Mouse (Mus musculus) midbrain, embryonic 10.5 days (tissue): ENCODE data around the gene Acsl5. TPM values are rescaled to one million over a fixed set of nuclear protein-coding genes. Genes with fewer than 3 reads are reported as not detected.
A peak's percentile ranks its signal among the peaks of the same experiment; 100 is the strongest.

Source experiments
- DNase-seq: peaks from one replicate; pipeline ENCODE4 v3.0.0-alpha.2; 2017; ENCODE audit warnings: low spot score
- H3K27ac ChIP-seq: fragments of 300-500 bp; sonication (generic); replicated peaks from 2 replicates; pipeline ENCODE4 v1.5.1; 2016; ENCODE audit warnings: mild to moderate bottlenecking
- H3K27me3 ChIP-seq: fragments of 300-500 bp; sonication (generic); 2 replicates; pipeline ENCODE4 v1.6.1; 2016; ENCODE audit warnings: low read depth, mild to moderate bottlenecking; ENCODE audit not compliant: poor library complexity, severe bottlenecking
- H3K36me3 ChIP-seq: fragments of 300-500 bp; sonication (generic); 2 replicates; pipeline ENCODE4 v1.6.1; 2016; ENCODE audit warnings: mild to moderate bottlenecking, moderate library complexity
- H3K4me1 ChIP-seq: fragments of 300-500 bp; sonication (generic); 2 replicates; pipeline ENCODE4 v1.6.1; 2016
- H3K4me3 ChIP-seq: fragments of 300-500 bp; sonication (generic); 2 replicates; pipeline ENCODE4 v1.5.1; 2016; ENCODE audit warnings: mild to moderate bottlenecking, moderate library complexity
- H3K9me3 ChIP-seq: fragments of 300-500 bp; sonication (generic); replicated peaks from 2 replicates; pipeline ENCODE4 v1.6.1; 2016; ENCODE audit warnings: mild to moderate bottlenecking
- WGBS: fragments of 180-500 bp; shearing (Covaris S2); methylation state at CpG from one replicate; pipeline ENCODE4 v1.1.7; 2016; 5-methylcytosine and 5-hydroxymethylcytosine counted together
- polyA plus RNA-seq: library from polyadenylated mRNA; unstranded; fragments of >200 nt; fragmentation: Nextera tagmentation; extraction: Ambion mirVana; gene quantifications from 2 replicates; pipeline ENCODE4 v1.2.1, GENCODE M21; 2016

Gene Acsl5
- polyA plus RNA-seq, 1 experiment from 2014 or later, result 18.5 TPM

DNA sequence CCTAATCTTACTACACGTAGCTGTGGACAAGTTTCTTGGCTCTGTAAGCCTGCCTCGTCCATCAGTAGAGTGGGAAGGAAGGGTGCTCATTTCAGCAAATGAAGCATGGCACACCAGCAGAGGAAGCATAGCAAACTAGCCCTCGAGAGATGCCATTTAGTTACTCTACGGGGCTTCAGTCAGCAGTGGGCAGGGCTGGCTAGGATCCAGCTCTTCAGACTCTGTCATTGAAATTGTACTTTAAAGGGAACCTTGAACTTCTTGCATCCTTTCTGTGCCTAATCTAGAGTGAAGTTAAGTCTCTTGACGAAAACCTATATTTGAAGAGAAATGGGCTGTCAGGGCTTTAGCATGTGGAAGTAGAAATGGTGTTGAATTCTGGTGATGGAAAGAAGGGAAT lies 67.8 kb downstream of the Acsl5 start:
- 86% methylated on average over 5 of the region's 5 CpGs for WGBS
- peaks cover 21% of the 10 kb centered on the region for H3K36me3 ChIP-seq

DNA sequence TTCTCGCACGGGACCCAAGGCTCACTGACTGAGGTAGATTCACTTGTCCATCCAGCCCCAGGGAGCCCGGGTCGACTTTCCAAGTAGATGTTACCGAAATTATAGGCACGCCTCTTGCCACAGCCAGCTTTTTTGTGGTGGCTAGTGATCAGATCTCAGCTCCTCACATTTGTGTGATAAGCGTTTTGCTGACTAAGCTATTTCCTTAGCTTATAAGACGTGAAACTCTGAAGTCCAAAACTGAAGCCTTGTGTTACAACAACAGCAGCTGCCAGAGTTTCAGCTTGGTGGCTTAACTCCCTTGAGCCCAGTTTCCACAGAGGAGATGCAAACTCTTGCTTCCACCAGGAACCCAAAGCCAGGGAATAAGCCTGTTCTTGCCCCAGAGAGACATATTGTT lies 70.9 kb downstream of the Acsl5 start:
- peaks cover 22% of the 10 kb centered on the region for H3K36me3 ChIP-seq
- H3K27me3 ChIP-seq, result no peaks in the 10 kb centered on the region
- no peak overlapping the region for H3K4me3 ChIP-seq
- H3K4me1 ChIP-seq, result peaks cover 3% of the 10 kb centered on the region
- 96% methylated on average over 8 of the region's 8 CpGs for WGBS
- no peaks in the 10 kb centered on the region for H3K9me3 ChIP-seq
- no peak for DNase-seq
- H3K27ac ChIP-seq, result no peak overlapping the region

More for the DNA sequence above, 67.8 kb downstream of the Acsl5 start:
- Histone ChIP-seq H3K27me3 (no peaks in the 10 kb centered on the region), H3K9me3 (no peaks in the 10 kb centered on the region), H3K4me3 (no peak overlapping the region), H3K27ac (no peak overlapping the region), H3K4me1 (peaks cover 25% of the 10 kb centered on the region)
- DNase-seq, result no peak

DNA sequence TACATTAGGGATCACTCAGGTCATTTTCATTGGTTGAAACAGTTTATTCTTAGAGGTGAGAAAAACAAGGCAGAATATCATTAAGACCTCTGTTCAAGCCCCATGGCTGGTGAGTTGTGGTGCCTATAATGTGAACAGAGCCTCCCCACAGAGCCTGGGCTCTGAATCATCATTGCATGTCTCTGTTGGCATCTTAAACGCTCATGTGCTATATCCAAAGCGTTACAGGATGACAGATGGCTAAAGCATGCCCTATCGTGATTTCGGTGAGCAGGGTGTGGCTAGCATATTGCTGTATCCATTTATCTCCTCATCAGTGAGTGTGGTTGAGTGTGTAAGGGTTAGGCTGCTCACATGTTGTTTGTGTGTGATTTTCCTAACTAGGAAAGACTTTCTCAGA lies 75.8 kb downstream of the Acsl5 start:
- 94% methylated on average over 4 of the region's 4 CpGs for WGBS
- no peak overlapping the region for H3K4me3 ChIP-seq
- no peak for DNase-seq
- no peak overlapping the region for H3K27ac ChIP-seq
- H3K4me1 ChIP-seq, result no peaks in the 10 kb centered on the region
- no peaks in the 10 kb centered on the region for H3K9me3 ChIP-seq
- no peaks in the 10 kb centered on the region for H3K27me3 ChIP-seq
- peaks cover 55% of the 10 kb centered on the region for H3K36me3 ChIP-seq

DNA sequence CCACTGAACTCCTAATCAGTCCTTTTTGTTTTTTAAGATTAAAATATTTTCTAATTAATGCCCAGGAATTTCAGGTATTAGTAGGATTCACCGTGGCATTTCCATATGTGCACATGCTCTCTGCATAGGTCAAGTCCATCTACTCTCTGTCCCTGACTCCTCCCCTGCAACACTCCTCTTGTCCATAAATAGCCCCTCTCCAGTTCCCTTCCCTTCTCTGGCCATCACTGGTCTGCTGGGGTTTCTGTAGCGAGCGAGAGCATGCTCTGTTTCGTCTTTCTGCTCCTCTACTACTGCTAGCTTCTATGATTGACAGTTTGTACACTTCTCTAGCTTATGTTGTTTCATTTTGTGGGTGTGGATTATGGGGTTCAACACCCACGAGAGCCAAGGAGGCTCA lies 80.0 kb downstream of the Acsl5 start:
- 0 out of 2 replicates have a peak, but pooled peaks cover 4% of the 10 kb centered on the region for H3K4me1 ChIP-seq
- no peaks in the 10 kb centered on the region for H3K27me3 ChIP-seq
- no peak overlapping the region for H3K4me3 ChIP-seq
- H3K27ac ChIP-seq, result no peak overlapping the region
- peaks cover 37% of the 10 kb centered on the region for H3K36me3 ChIP-seq
- DNase-seq, result no peak
- WGBS, result 90% methylated on average over 5 of the region's 5 CpGs
- no peaks in the 10 kb centered on the region for H3K9me3 ChIP-seq

DNA sequence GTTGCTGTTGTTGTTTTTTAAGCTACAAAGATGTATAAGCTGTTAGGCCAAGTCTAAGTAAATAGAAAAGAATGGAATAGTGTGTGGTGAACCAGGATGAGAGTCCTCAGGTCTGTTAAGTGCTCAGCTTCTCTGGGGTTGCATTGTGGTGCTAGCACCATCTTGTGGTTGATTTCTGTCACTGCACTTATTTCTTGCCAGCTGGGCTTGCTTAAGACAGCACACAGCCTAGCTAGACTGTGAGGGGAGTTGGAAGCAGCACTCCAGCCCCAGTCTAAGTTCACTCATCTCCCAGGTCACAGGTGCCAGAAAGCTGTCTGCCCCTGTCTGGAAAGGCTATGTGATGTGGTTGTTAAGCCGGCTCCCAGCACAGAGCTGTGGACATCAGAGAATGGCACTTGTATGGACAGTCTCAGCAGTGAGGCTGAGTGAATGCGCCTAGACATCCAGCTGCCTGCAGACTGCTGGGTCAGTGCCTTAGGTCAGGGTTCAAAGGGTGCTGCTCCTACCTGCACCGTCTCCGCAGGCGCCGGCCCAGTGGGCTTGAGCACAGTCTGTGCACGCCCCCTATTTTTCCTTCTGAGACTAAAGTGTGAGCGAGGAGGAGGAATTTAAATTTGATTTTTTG lies 81.0 kb downstream of the Acsl5 start:
- peaks cover 37% of the 10 kb centered on the region for H3K36me3 ChIP-seq
- H3K9me3 ChIP-seq, result no peaks in the 10 kb centered on the region
- peak; percentile 62 for DNase-seq
- H3K27me3 ChIP-seq, result no peaks in the 10 kb centered on the region
- H3K4me1 ChIP-seq, result 0 out of 2 replicates have a peak, but pooled peaks cover 7% of the 10 kb centered on the region
- WGBS, result 95% methylated on average over 8 of the region's 8 CpGs
- no peak overlapping the region for H3K27ac ChIP-seq
- H3K4me3 ChIP-seq, result no peak overlapping the region

DNA sequence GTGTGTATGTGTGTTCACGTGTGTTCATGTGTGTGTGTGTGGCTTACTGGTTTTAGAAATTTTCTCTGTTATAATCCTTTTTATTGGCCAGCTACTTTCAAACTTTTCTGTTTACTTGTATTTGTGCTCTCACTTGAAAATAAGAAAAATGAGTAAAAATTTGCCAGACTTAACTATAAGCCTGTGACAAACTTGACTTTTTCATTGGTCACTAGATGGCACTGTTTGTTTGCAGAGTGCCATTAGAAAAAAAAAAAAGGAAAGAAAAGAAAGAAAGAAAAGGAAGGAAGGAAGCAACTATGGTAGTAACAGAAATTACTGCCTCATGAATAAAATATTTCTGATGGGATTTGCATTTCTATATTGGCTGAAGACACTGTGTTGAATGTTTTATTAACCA lies 84.1 kb downstream of the Acsl5 start:
- H3K9me3 ChIP-seq, result no peaks in the 10 kb centered on the region

DNA sequence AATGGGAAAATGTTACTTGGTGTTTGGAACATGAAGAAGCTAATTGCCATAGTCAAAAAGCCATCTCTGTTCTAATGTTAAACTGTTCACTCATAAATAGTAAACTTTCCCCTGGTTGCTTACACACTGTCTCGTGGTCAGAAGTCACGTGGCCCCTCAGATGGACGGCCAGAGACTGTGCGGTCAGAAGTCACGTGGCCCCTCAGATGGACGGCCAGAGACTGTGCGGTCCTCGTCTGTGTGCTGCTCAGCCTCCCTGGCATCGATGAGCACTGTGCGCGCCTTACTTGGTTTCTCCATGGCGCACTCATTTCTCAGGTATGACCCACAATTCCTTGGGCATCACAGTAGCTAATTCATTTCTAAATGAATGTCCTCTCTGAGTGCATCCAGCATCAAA lies 84.7 kb downstream of the Acsl5 start:
- Histone ChIP-seq H3K4me3 (no peak overlapping the region), H3K4me1 (0 out of 2 replicates have a peak, but pooled peaks cover 7% of the 10 kb centered on the region), H3K9me3 (no peaks in the 10 kb centered on the region), H3K36me3 (peaks cover 4% of the 10 kb centered on the region; the same call in 1 of the 2 replicates), H3K27me3 (no peaks in the 10 kb centered on the region), H3K27ac (no peak overlapping the region)
- 93% methylated on average over 12 of the region's 12 CpGs for WGBS
- no peak for DNase-seq

More for the DNA sequence above, 84.1 kb downstream of the Acsl5 start:
- Histone ChIP-seq H3K27me3 (no peaks in the 10 kb centered on the region), H3K4me3 (no peak overlapping the region), H3K36me3 (peaks cover 9% of the 10 kb centered on the region), H3K27ac (no peak overlapping the region), H3K4me1 (0 out of 2 replicates have a peak, but pooled peaks cover 7% of the 10 kb centered on the region)
- no peak for DNase-seq
- WGBS, result 92% methylated on average over 1 of the region's 1 CpGs

DNA sequence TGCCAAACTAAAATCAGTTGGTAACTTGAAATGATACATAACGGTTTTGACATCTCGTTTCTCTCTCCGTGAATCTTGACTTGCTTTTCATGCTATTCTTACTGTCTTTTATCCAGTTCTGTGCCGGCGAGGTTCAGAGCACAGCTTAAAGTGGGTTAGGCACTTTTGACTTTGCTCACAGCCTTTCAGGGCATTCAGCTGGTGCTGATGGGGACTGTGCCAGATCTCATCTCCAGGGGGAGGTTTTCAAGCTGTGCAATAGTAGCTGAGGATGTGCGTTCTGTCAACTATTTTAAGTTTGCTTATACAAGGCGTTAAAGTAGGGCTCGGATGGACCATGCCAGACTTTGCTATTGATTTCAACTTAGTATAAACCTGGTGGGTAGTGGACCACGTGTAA lies 85.3 kb downstream of the Acsl5 start:
- Histone ChIP-seq H3K4me1 (0 out of 2 replicates have a peak, but pooled peaks cover 7% of the 10 kb centered on the region), H3K27me3 (no peaks in the 10 kb centered on the region), H3K9me3 (no peaks in the 10 kb centered on the region), H3K36me3 (no peaks in the 10 kb centered on the region), H3K27ac (no peak overlapping the region), H3K4me3 (no peak overlapping the region)
- 82% methylated on average over 9 of the region's 9 CpGs for WGBS
- DNase-seq, result no peak

DNA sequence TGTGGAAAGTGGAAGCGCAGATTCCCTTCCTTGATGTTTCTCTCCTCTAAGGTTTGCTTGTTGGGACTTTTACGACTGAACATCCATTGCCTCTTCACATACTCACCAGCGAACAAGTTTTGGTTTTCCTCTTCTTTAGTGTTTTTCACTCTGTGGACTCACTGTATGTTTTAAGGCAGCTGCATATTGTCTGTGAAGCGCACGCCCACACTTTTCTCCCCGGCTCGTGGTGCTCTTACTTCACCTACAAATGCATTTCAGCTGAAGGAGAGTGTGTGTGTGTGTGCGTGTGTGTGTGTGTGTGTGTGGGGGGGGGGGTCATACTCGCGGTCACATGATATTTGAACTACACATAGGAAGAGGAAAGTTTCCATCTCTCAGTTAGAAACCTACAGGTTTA lies 85.9 kb downstream of the Acsl5 start:
- Histone ChIP-seq H3K9me3 (no peaks in the 10 kb centered on the region), H3K36me3 (peaks cover 3% of the 10 kb centered on the region; the same call in 1 of the 2 replicates), H3K4me3 (no peak overlapping the region), H3K27ac (no peak overlapping the region), H3K27me3 (no peaks in the 10 kb centered on the region), H3K4me1 (0 out of 2 replicates have a peak, but pooled peaks cover 7% of the 10 kb centered on the region)
- DNase-seq, result no peak
- 96% methylated on average over 10 of the region's 10 CpGs for WGBS

DNA sequence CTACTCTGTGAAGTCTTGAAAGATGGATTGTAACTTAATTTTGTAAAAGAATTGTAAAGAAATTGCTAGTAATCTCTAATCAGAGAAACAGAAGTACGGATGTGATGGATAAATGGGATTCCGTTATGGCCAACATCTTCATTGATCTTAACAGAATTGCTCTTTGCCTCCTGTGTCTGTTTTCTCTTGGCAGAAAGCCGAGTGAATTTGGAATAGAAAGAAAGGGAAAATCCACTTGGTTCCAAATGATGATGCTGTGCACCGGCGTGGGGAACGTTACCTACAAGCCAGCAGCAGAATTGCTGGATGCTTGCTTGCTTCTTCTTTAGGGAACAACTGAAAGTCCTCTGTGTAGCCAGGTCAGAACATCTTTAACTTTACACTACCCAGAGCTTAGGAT lies 88.8 kb downstream of the Acsl5 start:
- Histone ChIP-seq H3K36me3 (peaks cover 5% of the 10 kb centered on the region; the same call in 1 of the 2 replicates), H3K4me1 (0 out of 2 replicates have a peak, but pooled peaks cover 7% of the 10 kb centered on the region), H3K9me3 (no peaks in the 10 kb centered on the region), H3K27me3 (no peaks in the 10 kb centered on the region), H3K4me3 (no peak overlapping the region), H3K27ac (no peak overlapping the region)
- DNase-seq, result no peak
- WGBS, result 92% methylated on average over 6 of the region's 6 CpGs

DNA sequence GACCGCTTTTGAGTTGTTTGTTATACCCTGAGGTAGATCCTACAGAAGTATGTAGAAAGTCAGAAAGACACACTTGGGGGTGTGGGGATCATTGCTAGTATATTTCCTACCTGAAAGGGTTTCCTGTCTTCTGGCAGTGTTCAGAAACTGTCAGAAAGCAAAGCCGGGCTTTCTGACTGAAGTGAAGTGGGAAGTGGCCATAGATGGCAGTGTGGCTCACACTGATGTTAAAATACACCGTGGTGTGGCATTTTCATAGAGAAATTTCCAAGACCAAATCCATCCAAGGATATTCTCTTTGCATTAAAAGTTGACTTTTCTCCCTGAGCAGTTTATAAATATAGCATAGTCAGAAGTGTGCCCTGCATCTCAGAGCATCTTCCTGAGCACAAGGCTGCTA lies 89.6 kb downstream of the Acsl5 start:
- Histone ChIP-seq H3K4me3 (no peak overlapping the region), H3K27me3 (no peaks in the 10 kb centered on the region), H3K4me1 (0 out of 2 replicates have a peak, but pooled peaks cover 6% of the 10 kb centered on the region), H3K27ac (no peak overlapping the region), H3K36me3 (peaks cover 5% of the 10 kb centered on the region; the same call in 1 of the 2 replicates), H3K9me3 (no peaks in the 10 kb centered on the region)
- 81% methylated on average over 3 of the region's 3 CpGs for WGBS
- no peak for DNase-seq

DNA sequence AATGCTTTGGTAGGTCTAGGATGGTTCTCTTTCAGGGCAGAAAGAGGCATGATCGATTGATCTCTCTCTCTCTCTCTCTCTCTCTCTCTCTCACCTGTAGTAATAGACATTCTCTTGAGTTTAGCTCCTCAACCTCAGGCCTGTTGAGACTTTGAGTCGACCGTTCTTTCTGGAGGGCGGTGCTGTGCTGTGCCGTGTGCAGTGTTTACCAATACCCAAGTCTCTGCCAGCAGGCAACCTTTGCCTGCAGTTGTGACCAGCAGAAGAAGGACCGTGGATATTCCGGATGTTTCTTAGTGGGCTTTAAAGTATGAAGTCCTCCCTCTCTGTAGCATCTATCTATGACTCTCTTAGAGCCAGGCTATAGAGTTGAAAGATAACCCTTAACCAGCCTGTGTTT lies 90.7 kb downstream of the Acsl5 start:
- WGBS, result 96% methylated on average over 7 of the region's 7 CpGs

DNA sequence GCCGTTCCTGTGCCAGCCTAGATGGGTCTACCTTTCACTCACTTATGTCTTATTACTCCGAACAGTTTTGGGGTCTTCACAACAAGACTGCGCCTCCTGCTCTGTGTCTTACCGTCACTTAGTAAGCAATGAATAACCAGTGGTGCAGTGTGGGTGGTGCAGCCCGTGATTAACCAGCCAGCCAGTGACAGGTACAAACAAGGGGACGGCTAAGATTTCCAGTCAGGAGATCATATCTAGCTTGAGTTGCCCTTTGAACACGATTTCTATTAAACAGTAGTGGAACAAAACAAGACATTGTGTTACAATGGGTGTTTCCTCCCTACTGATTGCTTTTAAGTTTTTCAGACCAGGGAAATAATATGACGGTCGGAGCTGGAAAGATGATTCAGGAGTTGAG lies 91.5 kb downstream of the Acsl5 start:
- Histone ChIP-seq H3K36me3 (peaks cover 5% of the 10 kb centered on the region; the same call in 1 of the 2 replicates), H3K27me3 (no peaks in the 10 kb centered on the region), H3K27ac (no peak overlapping the region), H3K4me1 (no peaks in the 10 kb centered on the region), H3K9me3 (no peaks in the 10 kb centered on the region), H3K4me3 (no peak overlapping the region)
- WGBS, result 89% methylated on average over 9 of the region's 9 CpGs
- DNase-seq, result no peak

More for the DNA sequence above, 90.7 kb downstream of the Acsl5 start:
- Histone ChIP-seq H3K4me3 (no peak overlapping the region), H3K4me1 (no peaks in the 10 kb centered on the region), H3K27me3 (no peaks in the 10 kb centered on the region), H3K9me3 (no peaks in the 10 kb centered on the region), H3K27ac (no peak overlapping the region), H3K36me3 (peaks cover 5% of the 10 kb centered on the region; the same call in 1 of the 2 replicates)
- no peak for DNase-seq
